Mouse (Mus musculus): ENCODE measurements around the gene Panx1. TPM values are rescaled to one million over a fixed set of nuclear protein-coding genes. Genes with fewer than 3 reads are reported as not detected.
A peak's percentile ranks its signal among the peaks of the same experiment; 100 is the strongest.

Panx1 gene
- 10 to 100 TPM; 18.6 to 43.0 TPM for total RNA-seq (2021)
- long read RNA-seq, experiment 1, full-length matches to known transcripts, result 14 of 18 reads
- long read RNA-seq, experiment 1, partial matches to known transcripts, result 2 of 18 reads
- long read RNA-seq, experiment 1, other reads (novel, unspliced or antisense), result 2 of 18 reads
- long read RNA-seq, experiment 2, full-length matches to known transcripts, result 21 of 26 reads
- long read RNA-seq, experiment 2, partial matches to known transcripts, result 4 of 26 reads
- long read RNA-seq, experiment 2, other reads (novel, unspliced or antisense), result 1 of 26 reads

- intact Hi-C loops (cut with DNase I; ENCODE audit: low total_unique reads), result no loop called here
- DNase-seq, result peak; percentile 60
Measured at GRCm38 (mm10) chr9:15045084-15045669, at the start of gene Panx1. Gene Panx1 (minus strand): TSS chr9:15045478.

- intact Hi-C loops (cut with DNase I; ENCODE audit: low total_unique reads), result no loop called here
- DNase-seq, result no peak
Measured at GRCm38 (mm10) chr9:15068686-15069295, 23.5 kb upstream of the Panx1 start.

- intact Hi-C loops (cut with DNase I; ENCODE audit: low total_unique reads), result no loop called here
- DNase-seq, result no peak
Measured at GRCm38 (mm10) chr9:15067995-15068685, 22.9 kb upstream of the Panx1 start.

- DNase-seq, result no peak
- intact Hi-C loops (cut with DNase I; ENCODE audit: low total_unique reads), result no loop called here
Measured at GRCm38 (mm10) chr9:15064176-15064575, 18.9 kb upstream of the Panx1 start.

GRCm38 (mm10) chr9:15060847-15061246, 15.6 kb upstream of the Panx1 start:
- DNase-seq, result no peak
- intact Hi-C loops (cut with DNase I; ENCODE audit: low total_unique reads), result no loop called here

- intact Hi-C loops (cut with DNase I; ENCODE audit: low total_unique reads), result no loop called here
- DNase-seq, result no peak
Measured at GRCm38 (mm10) chr9:15060026-15060425, 14.7 kb upstream of the Panx1 start.

GRCm38 (mm10) chr9:15045740-15046139, 462 bp upstream of the Panx1 start:
- intact Hi-C loops (cut with DNase I; ENCODE audit: low total_unique reads), result no loop called here
- no peak for DNase-seq

GRCm38 (mm10) chr9:15044391-15045083, 741 bp downstream of the Panx1 start:
- intact Hi-C loops (cut with DNase I; ENCODE audit: low total_unique reads), result no loop called here
- DNase-seq, result no peak

GRCm38 (mm10) chr9:15041556-15041955, 3.7 kb downstream of the Panx1 start:
- DNase-seq, result no peak
- intact Hi-C loops (cut with DNase I; ENCODE audit: low total_unique reads), result no loop called here

- intact Hi-C loops (cut with DNase I; ENCODE audit: low total_unique reads), result no loop called here
- no peak for DNase-seq
Measured at GRCm38 (mm10) chr9:15039848-15040247, 5.4 kb downstream of the Panx1 start.

GRCm38 (mm10) chr9:15037704-15038103, 7.6 kb downstream of the Panx1 start:
- intact Hi-C loops (cut with DNase I; ENCODE audit: low total_unique reads), result no loop called here

GRCm38 (mm10) chr9:15037237-15037636, 8.0 kb downstream of the Panx1 start:
- intact Hi-C loops (cut with DNase I; ENCODE audit: low total_unique reads), result no loop called here
- DNase-seq, result no peak

More at GRCm38 (mm10) chr9:15037704-15038103, 7.6 kb downstream of the Panx1 start:
- DNase-seq, result no peak

- intact Hi-C loops (cut with DNase I; ENCODE audit: low total_unique reads), result no loop called here
- DNase-seq, result no peak
Measured at GRCm38 (mm10) chr9:15036807-15037206, 8.5 kb downstream of the Panx1 start.

GRCm38 (mm10) chr9:15036405-15036804, 8.9 kb downstream of the Panx1 start:
- DNase-seq, result no peak
- intact Hi-C loops (cut with DNase I; ENCODE audit: low total_unique reads), result no loop called here

GRCm38 (mm10) chr9:15035979-15036378, 9.3 kb downstream of the Panx1 start:
- intact Hi-C loops (cut with DNase I; ENCODE audit: low total_unique reads), result no loop called here
- no peak for DNase-seq

GRCm38 (mm10) chr9:15034546-15035273, 10.6 kb downstream of the Panx1 start:
- intact Hi-C loops (cut with DNase I; ENCODE audit: low total_unique reads), result no loop called here
- peak; percentile 25 for DNase-seq

GRCm38 (mm10) chr9:15033568-15034160, 11.6 kb downstream of the Panx1 start:
- DNase-seq, result no peak
- intact Hi-C loops (cut with DNase I; ENCODE audit: low total_unique reads), result no loop called here

GRCm38 (mm10) chr9:15032797-15033196, 12.5 kb downstream of the Panx1 start:
- intact Hi-C loops (cut with DNase I; ENCODE audit: low total_unique reads), result no loop called here
- DNase-seq, result no peak

GRCm38 (mm10) chr9:15030771-15031170, 14.5 kb downstream of the Panx1 start:
- intact Hi-C loops (cut with DNase I; ENCODE audit: low total_unique reads), result no loop called here
- peak; percentile 62 for DNase-seq
